Mouse (Mus musculus) ES-E14 (cell line): ENCODE results near the gene Rbpj.

Source experiments
- CHD2 ChIP-seq: IDR thresholded peaks from 2 replicates; pipeline ENCODE4 v1.6.1; 2014; ENCODE audit warnings: mild to moderate bottlenecking, low read depth, low read length, inconsistent platforms
- HCFC1 ChIP-seq: IDR thresholded peaks from 2 replicates; pipeline ENCODE4 v1.6.1; 2012; ENCODE audit warnings: low read length, inconsistent platforms, borderline replicate concordance; ENCODE audit not compliant: insufficient read depth
- MAFK ChIP-seq: IDR thresholded peaks from 2 replicates; pipeline ENCODE4 v1.6.1; 2014; ENCODE audit warnings: mild to moderate bottlenecking, low read depth, low read length, inconsistent platforms; ENCODE audit not compliant: insufficient read depth
- ZC3H11A ChIP-seq: IDR thresholded peaks from 2 replicates; pipeline ENCODE4 v1.6.1; 2012; ENCODE audit warnings: low read depth, mild to moderate bottlenecking, inconsistent platforms, low read length, borderline replicate concordance
- ZNF384 ChIP-seq: IDR thresholded peaks from 2 replicates; pipeline ENCODE4 v1.6.1; 2012; ENCODE audit warnings: low read depth, low read length, inconsistent platforms

DNA sequence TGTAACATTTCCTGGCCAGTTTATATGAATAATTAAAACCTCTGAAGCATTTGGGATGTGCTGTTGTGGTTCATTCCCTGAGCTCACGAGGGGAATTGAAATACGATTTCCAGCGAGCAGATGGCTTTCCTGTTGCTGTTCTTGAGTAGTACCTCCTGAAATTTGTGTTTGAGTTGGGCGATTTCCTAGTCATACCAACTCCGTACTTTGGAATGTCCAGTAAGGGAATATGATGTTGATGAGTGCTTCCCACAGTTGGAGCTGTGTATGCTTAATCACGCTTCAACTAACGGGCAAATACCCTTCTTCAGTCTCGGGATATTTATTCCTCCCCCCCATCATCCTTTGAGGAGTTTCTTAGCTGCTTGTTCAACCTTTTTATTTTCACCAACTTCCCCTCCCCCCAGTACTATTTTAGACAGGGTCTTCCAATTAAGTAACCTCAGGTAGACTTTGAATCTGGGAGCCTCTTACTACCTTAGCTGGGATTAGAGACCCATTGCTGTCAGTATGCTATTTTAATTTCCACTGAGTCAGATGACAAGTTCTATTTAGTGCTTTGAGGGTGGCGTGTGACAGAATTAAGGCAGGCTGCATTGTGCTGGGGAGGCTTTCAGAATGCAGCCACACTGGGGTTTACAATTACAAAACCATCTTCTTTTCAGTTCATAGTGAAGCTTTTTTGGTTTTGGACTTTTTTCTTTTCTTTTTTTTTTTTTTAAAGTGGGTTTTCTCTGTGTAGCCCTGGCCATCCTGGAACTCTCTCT lies 141.5 kb downstream of the Rbpj start:
- TF ChIP-seq CHD2 (no peak), MAFK (no peak), HCFC1 (no peak), ZNF384 (no peak), ZC3H11A (no peak)
